Mouse (Mus musculus): Measurements from ENCODE around the gene AA467197.

The AA467197 gene

DNA sequence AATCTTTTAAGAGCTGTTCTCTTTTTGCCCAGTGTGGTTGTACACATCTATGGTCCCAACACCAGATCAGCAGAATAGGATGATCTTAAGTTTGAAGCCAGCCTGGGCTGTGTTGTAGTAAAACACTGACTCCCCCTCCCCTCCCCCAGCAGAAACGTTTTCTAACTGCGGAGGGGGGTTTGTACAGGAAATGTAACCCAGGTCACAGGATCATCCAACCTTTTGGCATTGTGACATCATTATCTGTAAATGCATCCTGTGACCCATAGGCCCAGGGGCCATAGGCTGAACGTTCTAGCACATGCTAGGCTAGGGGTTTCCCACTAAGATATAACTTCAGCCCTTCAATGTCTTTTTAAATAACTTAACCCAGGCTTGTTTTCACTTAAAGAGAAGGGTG is at the start of gene AA467197:
TSS of gene AA467197 (plus strand) at position 301 of the 400 bp plus-strand sequence.
- no peak for DNase-seq (ENCODE audit: low read depth, low spot score)

DNA sequence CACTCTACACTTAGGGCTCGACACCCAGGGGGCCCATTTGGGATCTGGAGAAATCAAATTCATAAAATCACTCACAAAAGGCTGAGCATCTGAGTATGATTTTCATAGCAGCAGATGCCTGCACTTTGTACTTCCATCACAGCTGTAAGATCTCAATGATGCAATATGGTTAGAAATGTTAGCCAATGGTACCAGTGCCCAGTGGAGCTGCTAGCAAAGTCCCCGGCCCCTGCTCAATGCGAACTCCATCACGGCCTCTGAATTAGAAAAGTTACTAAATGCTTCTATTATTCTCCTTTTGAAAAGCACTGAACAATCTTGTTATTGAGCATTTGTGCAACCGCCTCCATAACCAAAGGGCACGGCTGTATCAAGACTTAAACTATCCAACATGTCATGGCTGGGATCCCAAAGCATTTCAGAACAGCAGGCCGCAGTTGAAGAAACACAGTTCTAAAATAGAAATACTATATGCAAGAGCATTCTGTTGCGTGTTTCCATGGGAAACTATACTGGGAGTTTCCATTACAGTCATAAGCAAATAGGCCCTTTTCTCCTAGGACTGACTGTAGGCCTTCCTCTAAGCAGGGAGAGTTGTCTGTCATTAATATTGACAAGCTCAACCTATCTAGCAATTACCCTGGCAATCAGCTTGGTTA is 48.8 kb upstream of the AA467197 start:
- DNase-seq (ENCODE audit: low read depth, low spot score) = no peak

DNA sequence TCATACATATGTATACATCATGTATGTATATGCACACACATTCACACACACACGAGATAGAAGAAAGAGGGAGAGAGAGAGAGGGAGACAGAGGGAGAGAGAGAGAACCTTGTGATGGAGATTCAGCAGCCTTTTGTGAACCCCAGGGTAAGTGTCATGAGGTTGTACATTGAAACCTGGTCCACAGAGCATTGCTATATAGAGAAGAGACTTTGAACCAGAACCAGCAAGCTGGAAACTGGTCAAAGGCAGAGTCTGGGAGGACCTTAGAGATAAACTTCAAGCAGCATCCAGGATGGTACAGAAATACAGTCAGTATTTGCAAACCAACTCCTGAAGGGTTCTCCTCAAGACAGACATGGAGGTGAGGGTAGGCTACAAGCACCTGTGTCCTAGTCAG is 46.4 kb upstream of the AA467197 start:
- DNase-seq (ENCODE audit: low read depth, low spot score) = no peak

DNA sequence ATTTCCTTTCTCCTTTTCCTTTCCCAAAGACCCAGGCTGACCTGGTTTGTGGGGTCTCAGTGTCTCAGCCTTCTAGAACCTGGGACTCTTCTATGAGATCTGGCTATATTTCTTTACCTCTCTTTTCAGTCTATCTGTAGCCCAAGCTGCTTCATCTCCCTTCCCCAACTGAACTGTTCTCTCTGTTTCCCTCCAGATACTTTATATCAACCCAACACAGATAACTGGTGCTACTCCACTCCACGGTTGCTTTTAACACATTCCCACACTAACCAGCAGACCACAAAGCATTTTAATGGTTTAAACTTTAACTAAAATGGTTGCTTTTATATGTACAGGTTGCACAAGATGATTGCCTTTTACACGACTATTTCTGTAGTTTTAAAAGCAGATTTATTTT is 45.6 kb upstream of the AA467197 start:
- no peak for DNase-seq (ENCODE audit: low read depth, low spot score)

DNA sequence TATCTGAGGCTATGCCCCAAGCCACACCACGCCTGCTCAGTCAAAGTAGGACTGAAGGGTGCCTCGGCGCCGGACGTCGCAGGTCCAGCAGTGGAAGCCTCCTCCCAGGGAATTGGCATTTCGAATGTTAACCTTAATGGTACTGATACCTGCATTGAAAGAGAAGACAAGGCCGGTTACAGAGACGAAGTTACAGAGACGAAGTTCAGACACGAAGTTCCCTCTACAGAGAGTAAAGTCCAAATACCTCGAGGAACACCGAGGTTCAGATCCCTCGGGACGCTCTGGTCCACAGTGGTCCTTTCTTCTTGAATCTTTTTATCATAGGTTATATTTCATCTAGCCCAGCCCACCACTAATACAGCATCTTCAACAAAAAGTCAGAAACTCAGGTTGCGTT is 41.3 kb upstream of the AA467197 start:
- DNase-seq (ENCODE audit: low read depth, low spot score) = no peak

DNA sequence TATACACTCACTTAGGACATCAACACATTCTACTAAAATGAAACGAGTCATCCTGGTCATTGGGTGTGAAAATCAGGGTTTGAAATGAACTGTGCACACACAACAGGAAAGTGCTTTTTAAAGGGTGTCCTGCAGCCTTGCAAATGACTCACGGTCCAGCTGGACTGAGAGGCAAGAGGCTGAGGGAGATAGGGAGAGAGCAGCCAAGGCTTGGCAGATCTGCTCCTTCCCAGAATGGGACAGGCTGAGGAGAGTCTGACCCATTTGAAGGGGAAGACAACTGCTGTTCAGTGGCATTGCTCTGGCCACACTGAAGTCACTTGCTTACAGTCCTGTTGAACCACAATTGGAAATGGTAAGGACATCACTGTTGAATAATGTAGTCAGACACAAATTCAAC is 37.0 kb upstream of the AA467197 start:
- DNase-seq (ENCODE audit: low read depth, low spot score) = no peak

DNA sequence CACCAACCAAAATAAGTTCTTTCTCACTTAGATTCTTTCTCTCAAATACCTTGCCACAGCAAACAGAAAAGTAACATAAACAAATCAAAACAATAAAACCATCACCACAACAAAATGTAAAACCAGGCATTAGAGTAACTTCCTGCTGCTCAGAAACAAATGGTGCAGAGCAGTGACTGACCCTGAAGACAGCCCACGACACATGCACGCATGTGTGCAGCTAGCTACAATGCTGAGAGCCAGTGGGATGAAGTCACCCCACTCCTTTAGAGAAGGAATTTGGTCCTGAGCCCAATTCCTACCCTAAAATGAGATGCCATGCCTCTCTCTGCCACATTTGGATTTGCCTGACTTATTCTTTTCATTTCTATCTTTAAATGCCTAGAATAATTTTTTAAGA is 35.4 kb upstream of the AA467197 start:
- no peak for DNase-seq (ENCODE audit: low read depth, low spot score)

DNA sequence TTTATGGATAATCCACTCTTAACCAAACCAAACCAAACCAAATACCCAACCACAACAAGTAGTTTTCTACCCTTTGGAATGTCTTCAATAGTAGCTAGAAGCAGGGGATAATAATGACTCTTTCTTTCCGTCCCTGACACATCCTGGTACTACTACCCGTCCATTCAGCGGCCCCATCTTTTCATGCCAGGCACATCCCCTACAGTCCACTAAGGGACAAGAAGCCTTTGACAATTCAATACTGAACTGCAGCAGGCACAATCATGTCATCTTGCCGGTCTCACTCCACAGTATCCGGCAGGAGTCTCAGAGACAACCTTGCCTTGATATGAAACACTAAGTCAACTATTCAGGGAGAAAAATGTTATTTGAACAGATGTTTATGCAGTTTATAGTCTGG is 31.0 kb upstream of the AA467197 start:
- DNase-seq (ENCODE audit: low read depth, low spot score) = no peak

DNA sequence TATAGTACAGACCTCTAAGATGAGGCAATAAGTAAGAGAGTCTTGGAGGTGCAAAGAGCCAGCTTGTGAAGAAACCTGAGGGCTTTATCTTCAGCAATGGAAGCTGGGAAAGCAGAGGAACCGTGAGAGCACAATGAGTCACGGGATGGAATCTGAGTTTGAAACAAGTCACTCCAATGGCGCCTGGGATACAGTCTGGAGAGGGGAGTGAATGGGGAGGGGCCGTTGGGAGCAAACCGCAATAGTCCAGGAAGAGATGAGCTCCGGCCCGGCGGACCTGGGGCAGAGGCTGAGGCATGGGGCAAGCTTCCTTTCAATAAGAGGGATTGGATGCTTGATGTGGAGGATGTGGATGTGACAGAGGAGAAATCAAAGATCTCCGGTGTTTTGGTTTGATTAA is 28.0 kb upstream of the AA467197 start:
- DNase-seq (ENCODE audit: low read depth, low spot score) = no peak

DNA sequence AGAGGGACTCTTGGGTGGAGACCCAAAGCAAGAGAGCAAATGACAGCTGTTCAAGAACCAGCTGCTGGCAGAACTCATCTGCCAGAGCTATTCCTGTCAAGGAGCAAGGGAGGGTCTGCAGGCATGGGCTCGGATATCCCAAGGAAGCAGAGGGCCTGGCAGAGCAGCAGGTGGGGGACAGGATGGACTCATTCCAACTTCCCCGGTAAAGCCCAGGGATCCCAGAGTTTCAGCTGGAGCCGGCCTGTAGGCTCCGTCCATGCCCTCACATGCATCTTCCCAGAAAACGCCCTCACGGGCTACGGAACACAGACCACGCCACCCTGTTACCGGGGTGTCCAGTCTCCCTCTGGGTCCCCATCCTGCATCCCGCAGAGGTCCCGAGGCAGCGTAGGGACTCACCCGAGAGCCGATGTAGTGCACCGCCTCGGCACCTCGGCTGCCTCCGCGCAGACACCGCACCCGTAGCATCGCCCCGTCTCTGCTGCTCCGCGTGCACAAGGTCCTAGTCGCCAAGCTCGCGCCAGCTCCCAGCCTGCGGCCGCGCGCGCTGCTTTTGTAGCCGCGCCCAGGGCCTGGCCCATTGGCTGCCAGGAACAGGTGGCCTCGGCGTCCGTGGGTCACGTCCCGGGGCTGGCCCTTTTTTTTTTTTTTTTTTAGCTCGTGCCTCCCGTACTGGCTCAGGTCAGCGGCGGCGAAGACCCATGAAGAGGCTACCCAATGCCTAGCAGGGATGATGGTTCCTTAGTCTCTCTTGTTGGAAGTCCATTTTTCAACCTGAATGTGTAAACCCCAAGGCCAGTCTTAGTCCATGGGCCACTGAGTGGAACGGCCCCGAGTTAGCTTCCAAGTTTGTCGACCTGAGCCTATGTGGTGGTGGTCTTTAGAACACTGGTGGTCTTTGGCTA is 25.8 kb upstream of the AA467197 start, which contains the start of gene Gatm:
TSS of gene Gatm (minus strand) at position 558 of the 908 bp plus-strand sequence.
- DNase-seq (ENCODE audit: low read depth, low spot score) = no peak

DNA sequence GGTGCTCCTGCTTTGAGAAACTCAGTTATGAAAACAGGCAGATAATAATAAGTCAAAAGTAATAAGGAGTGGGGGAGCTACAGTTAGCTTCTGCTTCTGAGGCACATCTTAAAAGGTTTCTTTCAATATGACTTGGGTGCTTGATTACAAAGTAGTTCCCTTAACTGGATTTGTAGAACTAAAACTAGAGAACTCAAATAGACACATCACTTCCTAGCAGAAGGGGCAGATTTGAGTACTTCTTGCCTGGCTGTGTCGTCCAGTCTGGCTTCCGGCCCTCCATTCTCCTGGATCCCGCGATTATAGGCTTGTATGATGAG is 25.2 kb upstream of the AA467197 start:
- DNase-seq (ENCODE audit: low read depth, low spot score) = no peak

DNA sequence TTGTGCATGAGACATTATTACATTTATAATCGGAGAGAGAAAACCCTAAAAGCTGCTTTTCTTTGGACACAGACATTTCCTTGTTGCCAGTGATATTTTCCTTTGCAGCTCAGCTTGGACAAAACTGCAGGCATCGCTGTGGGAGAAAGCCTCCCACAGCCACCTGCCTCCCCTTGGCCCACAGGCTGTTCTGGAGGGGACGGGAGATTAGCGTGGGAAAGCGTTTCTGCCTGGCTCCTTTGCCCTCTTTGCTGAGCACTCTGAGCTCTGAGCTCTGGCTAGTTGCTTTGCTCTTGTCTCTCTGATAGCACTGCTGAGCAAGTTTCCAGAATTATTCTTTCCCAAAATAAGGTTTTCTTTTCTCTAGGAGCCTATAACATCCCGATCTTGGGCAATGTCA is 20.5 kb upstream of the AA467197 start:
- DNase-seq (ENCODE audit: low read depth, low spot score) = no peak

DNA sequence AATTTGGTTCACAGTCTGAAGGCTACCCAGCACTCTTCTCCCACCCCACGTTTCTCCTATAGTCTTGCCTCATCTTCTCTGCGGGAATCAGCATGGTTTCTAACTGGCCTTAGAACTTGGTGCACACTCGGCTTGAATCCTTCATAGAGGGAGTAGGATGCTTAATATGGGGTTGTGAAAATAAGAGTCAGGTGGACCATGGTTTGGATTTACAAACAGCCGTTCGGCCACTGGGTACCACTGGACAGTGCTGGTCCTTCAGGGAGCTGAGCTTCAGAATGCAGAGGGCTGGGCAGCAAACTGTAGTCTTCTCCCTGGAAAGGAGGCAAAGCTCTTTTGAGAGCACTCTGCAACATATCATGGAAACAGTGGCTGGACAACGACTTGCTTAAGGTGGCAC is 19.0 kb upstream of the AA467197 start:
- DNase-seq (ENCODE audit: low read depth, low spot score) = no peak

DNA sequence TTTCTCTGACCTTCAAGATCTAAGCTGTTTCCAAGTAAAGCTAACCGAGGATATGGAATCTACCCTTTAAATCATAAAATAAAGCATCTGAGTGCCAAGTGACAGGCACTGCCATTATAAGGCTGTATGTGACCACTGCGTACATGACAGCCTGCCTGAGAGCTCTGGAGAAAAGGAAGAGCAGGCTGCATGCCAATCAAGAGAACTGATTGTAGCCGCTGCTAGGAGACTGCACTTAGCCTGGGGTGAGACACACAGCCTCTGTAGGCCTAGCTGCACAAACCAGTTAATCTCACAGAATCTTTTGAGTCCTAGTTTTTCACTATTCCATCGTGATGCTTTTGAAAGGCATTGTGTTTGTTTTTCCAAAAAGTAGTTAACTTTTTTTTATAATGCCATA is 18.1 kb upstream of the AA467197 start:
- no peak for DNase-seq (ENCODE audit: low read depth, low spot score)

DNA sequence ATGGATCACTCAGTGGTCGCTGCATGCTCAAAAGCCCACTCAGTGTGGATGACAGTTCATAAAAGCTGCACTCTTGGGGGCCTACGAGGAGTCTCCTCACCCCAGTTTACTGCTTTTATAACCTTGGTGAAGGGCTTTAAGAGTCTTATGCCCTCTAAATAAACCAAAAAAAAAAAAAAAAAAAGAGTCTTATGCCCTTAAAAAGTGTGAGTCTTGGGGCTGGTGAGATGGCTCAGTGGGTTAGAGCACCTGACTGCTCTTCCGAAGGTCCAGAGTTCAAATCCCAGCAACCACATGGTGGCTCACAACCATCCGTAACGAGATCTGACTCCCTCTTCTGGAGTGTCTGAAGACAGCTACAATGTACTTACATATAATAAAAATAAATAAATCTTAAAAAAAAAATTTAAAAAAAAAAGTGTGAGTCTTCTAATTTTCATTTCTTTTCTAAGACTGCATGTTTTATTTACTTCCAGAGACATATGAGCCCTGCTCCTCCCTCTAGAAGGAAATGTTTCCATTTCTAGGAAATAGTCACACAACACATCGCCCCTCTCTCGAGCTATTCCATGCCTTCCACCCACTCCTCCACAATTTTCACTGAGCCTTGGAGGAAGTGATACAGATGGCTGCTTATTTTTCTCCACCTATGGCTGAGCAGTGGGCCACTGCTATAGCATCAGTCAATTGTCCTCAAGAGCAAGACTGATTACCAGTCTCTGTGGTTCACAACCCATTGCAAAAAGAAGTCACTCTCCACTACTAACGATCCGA is 15.3 kb upstream of the AA467197 start:
- no peak for DNase-seq (ENCODE audit: low read depth, low spot score)

DNA sequence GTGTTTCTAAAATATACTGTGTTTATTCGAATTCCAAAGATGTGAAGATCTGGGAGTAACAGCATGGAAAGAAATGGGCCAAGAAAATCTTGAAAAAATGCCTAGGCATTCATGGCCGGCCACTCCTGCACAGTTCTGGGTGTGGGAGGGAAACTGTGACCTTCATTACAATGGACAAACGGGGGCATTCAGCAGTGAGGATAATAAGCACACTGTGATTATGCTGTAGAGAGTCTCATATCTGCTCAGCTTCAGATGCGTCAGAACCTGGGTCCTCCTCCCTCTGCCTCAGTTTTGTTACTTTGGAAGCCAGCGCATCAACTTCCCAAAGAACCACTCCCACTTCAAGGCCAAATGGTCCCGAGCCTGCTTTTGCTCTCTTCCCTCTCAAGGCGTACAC is 10.9 kb upstream of the AA467197 start:
- no peak for DNase-seq (ENCODE audit: low read depth, low spot score)

DNA sequence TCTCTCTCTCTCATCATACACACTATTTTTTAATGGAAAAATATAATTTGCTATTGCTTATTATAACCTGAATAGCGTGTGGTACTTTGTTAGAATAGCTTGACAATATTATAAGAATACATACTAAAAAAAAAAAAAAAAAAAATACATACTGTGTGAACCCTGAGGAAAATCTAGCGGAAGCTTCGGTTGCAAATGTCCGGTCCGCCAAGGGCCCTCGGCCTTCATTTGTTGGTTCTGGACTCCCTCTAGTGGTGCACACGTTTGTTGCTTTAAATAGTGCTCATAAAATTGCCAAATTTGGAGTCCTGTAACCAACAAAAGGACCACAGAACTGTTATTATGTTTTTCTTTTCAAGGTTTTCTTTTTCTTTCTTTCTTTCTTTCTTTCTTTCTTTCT is 7.8 kb upstream of the AA467197 start:
- DNase-seq (ENCODE audit: low read depth, low spot score) = peak; percentile 72

DNA sequence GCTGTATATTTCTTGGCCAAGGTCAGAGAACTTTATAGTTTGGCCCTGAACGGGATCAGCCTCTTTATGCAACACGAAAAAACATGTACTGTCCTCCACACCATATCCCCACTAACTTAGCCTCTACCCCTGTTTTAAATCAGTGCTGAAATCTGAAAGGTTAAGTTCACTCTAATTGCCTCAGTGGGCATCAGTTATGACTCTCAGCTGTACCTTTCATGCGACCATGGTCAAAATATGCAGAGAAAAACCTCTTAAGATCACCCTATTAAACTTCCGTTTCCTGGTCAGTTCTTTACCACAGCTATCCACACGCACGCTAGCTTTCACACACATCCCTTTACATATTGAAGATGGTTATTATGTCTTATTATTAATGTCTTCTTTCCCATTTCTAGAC is 6.9 kb upstream of the AA467197 start:
- DNase-seq (ENCODE audit: low read depth, low spot score) = no peak

DNA sequence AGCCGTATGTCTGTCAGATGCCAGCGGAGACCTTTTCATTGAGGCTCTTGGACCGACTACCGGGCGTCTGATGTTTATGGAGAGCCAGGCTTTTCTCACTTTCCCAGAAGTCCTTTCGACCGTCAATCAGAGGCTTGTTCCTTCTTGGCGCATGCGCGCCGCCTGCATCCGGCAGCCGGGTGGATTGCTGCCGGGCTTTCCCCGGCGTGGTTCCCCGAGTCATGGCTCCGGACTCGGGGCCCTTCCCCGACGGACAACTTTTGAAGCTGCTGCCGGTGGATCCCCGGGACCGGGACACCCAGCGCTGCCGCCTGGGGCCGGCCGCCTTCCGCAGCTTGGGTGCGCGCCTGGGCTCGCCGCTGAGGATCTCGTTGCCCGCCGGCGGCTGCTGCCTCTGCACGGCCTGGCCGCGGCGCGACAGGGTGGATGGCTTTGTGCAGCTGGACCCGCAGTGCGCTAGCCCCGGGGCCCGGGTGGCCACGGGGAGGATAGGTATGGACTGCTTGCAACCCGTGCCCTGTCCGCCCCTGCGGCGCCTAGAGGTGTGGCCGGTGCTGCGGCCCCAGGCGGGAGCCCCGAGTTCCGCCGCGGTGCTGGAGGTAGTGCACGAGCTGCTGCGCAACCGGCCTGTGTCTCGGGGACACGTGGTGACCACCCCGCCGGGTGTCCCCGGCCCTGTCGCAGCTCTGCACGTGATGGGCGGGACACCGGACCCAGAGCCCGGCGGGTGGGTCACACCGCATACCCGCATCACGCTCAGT is 6.1 kb upstream of the AA467197 start:
- DNase-seq (ENCODE audit: low read depth, low spot score) = peak; percentile 82

DNA sequence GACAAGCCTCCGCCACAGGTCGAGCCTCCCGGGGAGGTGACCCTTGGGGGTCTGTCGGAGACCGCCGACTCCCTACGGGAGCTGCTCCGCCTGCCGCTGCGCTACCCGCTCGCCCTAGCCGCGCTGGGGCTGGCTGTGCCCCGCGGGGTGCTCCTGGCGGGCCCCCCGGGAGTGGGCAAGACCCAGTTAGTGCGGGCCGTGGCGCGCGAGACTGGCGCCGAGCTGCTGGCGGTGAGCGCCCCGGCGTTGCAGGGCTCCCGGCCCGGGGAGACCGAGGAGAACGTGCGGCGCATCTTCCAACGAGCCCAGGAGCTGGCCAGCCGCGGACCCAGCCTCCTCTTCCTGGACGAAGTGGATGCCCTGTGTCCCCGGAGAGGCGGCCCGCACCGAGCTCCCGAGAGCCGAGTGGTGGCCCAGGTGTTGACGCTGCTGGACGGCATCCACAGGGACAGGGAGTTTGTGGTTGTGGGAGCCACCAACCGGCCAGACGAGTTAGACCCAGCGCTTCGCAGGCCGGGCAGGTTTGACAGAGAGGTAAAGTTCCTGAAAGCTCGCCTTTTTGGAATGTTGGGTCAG is 5.5 kb upstream of the AA467197 start:
- DNase-seq (ENCODE audit: low read depth, low spot score) = no peak

DNA sequence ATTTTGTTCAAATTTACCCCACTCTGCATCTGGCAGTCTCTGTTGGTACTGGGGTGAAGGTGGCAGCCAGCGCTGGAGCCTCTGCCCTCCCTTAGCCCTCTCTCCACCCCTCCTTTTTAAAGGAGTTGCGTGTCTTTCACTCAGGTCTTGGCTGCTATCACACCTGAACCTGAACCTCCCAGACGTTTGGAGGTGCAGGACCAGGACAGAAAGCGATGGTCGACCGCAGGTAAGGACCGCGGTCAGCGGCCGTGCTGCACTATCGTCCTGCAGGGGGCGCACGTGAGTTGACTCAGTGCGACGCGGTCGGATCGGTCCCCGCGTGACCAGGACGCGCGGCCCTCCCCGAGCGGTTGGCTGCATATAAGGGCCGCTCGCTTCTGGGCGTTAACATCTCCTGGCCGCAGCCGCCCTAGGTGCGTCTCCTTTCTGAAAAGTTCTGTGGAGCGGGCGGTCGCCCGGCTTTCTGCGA is 776 bp downstream of the AA467197 start:
- DNase-seq (ENCODE audit: low read depth, low spot score) = no peak

Data from brain, embryonic 18.5 days (tissue).